Comparison of ENCODE assay signal across 8 mouse cellular contexts in genomic region chr2:127889432-127889831, GRCm38 (mm10). TPM values are rescaled to one million over a fixed set of nuclear protein-coding genes. Genes with fewer than 3 reads are reported as not detected.
DNase-seq lines count a peak whose midpoint lies in the region; ATAC-seq lines count a peak whose summit lies in the region.

No protein-coding gene starts in this region.

- WGBS in hindbrain, embryonic 16.5 days, result 7% methylated on average over 6 of the region's 6 CpGs

- no peak overlapping the region for H3K27ac ChIP-seq in hindbrain, embryonic 16.5 days (ENCODE audit: low read depth, low read length)

- no peak overlapping the region for H3K4me3 ChIP-seq in hindbrain, embryonic 16.5 days (ENCODE audit: low read length)

- no peaks in the 10 kb centered on the region for H3K27me3 ChIP-seq in hindbrain, embryonic 16.5 days (replicated peaks; ENCODE audit: control insufficient read depth, insufficient read depth, low read length)

- H3K4me2 ChIP-seq in hindbrain, embryonic 16.5 days (ENCODE audit: low read length), result no peak overlapping the region

- no peaks in the 10 kb centered on the region for H3K9me3 ChIP-seq in hindbrain, embryonic 16.5 days (ENCODE audit: control insufficient read depth, low read length)

- H3K36me3 ChIP-seq in hindbrain, embryonic 16.5 days (ENCODE audit: control insufficient read depth, insufficient read depth, low read length), result no peaks in the 10 kb centered on the region

- no peak overlapping the region for H3K9ac ChIP-seq in hindbrain, embryonic 16.5 days (ENCODE audit: low read depth, low read length)

- H3K4me1 ChIP-seq in hindbrain, embryonic 16.5 days (ENCODE audit: control insufficient read depth, insufficient read depth, low read depth, low read length), result no peaks in the 10 kb centered on the region; the same call in 1 of the 2 replicates

- DNase-seq in T-cell, adult 2 months (ENCODE audit: low spot score), result peak; percentile 75
- DNase-seq in cerebellum, adult 9-11 months, result peak; percentile 59
- peak; percentile 36 to 80 for DNase-seq in frontal cortex, postnatal 10 days (ENCODE audit: low spot score in 2 of 2)
- peak; percentile 84 to 86 for DNase-seq in layer of hippocampus, postnatal 36 days
- peak; percentile 85 to 91 for DNase-seq in right cerebral cortex, postnatal 10 days (ENCODE audit: low spot score in 2 of 2)
- peak; percentile 85 for DNase-seq in urinary bladder, postnatal 14 days (ENCODE audit: low spot score)

- peak; percentile 90 for ATAC-seq in hindbrain, embryonic 16.5 days
- ATAC-seq in megakaryocyte progenitor cell, adult 5-6 weeks (replicated peaks; ENCODE audit: poor library complexity), result peak; percentile 92

RNA-seq across cellular contexts. Expression of gene Acoxl, which starts 50.8 kb away (rescaled TPM):
- polyA plus RNA-seq in hindbrain, embryonic 16.5 days (2015; fragmentation: Nextera tagmentation; extraction: Ambion mirVana), result 0.07 and 0.15 TPM in 2 replicates
- not detected for total RNA-seq in layer of hippocampus, postnatal 36 days (2021)
- total RNA-seq in megakaryocyte progenitor cell, adult 5-6 weeks (2015), result not detected in 2 replicates
- 0.10 TPM in 1 of 2 replicates, not detected in the other for total RNA-seq in megakaryocyte progenitor cell, adult 5-6 weeks (2017)

RNA-seq across cellular contexts. Expression of gene Bub1, which starts 57.8 kb away (rescaled TPM):
- 7.8 and 9.7 TPM in 2 replicates for polyA plus RNA-seq in hindbrain, embryonic 16.5 days (2015; fragmentation: Nextera tagmentation; extraction: Ambion mirVana)
- total RNA-seq in layer of hippocampus, postnatal 36 days (2021), result under 1 TPM; 0.37 to 0.38 TPM
- total RNA-seq in megakaryocyte progenitor cell, adult 5-6 weeks (2015), result 60.6 and 75.7 TPM in 2 replicates
- total RNA-seq in megakaryocyte progenitor cell, adult 5-6 weeks (2017), result 55.3 and 65.0 TPM in 2 replicates

Comparison
In these comparisons a context has a peak if more than half of its experiments do, and no peak if none do; other contexts are left out.
1. RNA of gene Bub1, which starts 57.8 kb away (total RNA-seq): 55.3 to 75.7 TPM in megakaryocyte progenitor cell, adult 5-6 weeks; 0.37 to 0.38 TPM in layer of hippocampus, postnatal 36 days; every median in the first group is over 10 times any median in the second.
2. Peak in every context shown above with its lines, with median percentiles within 50 percentile points of each other: DNase-seq.